In the genomic region with DNA sequence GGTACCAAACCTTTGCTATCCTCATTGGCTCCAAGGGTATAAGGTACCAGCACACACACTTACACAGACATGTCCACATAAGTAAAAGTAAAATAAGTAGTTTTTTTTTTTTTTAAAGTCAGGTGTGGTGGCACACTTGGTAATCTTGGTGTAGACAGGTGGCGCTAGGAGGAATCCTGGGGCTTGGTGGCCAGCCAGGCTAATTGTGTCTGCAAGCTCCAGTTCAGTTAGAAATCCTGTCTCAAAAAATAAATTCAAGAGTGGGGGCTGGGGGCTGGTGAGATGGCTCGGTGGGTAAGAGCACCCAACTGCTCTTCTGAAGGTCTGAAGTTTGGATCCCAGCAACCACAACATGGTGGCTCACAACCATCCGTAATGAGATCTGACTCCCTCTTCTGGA, we compare ENCODE assay signal across 35 mouse cellular contexts. TPM values are rescaled to one million over a fixed set of nuclear protein-coding genes. Genes with fewer than 3 reads are reported as not detected.
"Had no signal": no experiment of that assay in that cellular context is flagged by ENCODE, and none has a peak within 500 bp of the region (broad histone marks: within the 10 kb centered on the region; RNA-seq: fewer than 3 reads in every experiment).

No protein-coding gene starts in this region.

- H3K9ac ChIP-seq: heart, embryonic 13.5 days; heart, embryonic 15.5 days; hindbrain, embryonic 12.5 days; hindbrain, embryonic 14.5 days; kidney, embryonic 15.5 days; limb, embryonic 13.5 days; limb, embryonic 15.5 days; liver, embryonic 13.5 days had no signal

- H3K4me2 ChIP-seq: heart, embryonic 11.5 days; heart, embryonic 13.5 days; heart, embryonic 15.5 days; hindbrain, embryonic 12.5 days; hindbrain, embryonic 14.5 days; kidney, embryonic 15.5 days; limb, embryonic 13.5 days; limb, embryonic 15.5 days; liver, embryonic 13.5 days had no signal

- DNase-seq: gastrocnemius, adult 2 months; gastrocnemius, postnatal 10 days; gastrocnemius, postnatal 25 days; heart, postnatal 14 days; heart, postnatal 36 days; kidney, adult 11 months; kidney, adult 2 months; kidney, adult 9 months; kidney, postnatal 14 days; kidney, postnatal 36 days; layer of hippocampus, adult 9-11 months; layer of hippocampus, postnatal 36 days; left cerebral cortex, postnatal 4 days; liver, embryonic 13.5 days had no signal

- H3K4me3 ChIP-seq: gastrocnemius, adult 2 months; heart, adult 2 months; heart, embryonic 13.5 days; heart, embryonic 15.5 days; hindbrain, embryonic 10.5 days; hindbrain, embryonic 12.5 days; kidney, embryonic 15.5 days; limb, embryonic 13.5 days; limb, embryonic 15.5 days; liver, embryonic 13.5 days had no signal

- H3K4me1 ChIP-seq: hindbrain, embryonic 12.5 days had no signal

- H3K9me3 ChIP-seq: heart, embryonic 13.5 days; heart, embryonic 15.5 days; hindbrain, embryonic 10.5 days; hindbrain, embryonic 12.5 days; kidney, embryonic 15.5 days; limb, embryonic 13.5 days; limb, embryonic 15.5 days; liver, embryonic 13.5 days had no signal

- H3K27ac ChIP-seq: gastrocnemius, adult 2 months; heart, adult 2 months; heart, embryonic 13.5 days; heart, embryonic 15.5 days; hindbrain, embryonic 10.5 days; hindbrain, embryonic 12.5 days; hindbrain, embryonic 14.5 days; kidney, embryonic 15.5 days; kidney, postnatal 0 days; limb, embryonic 13.5 days; limb, embryonic 15.5 days; liver, embryonic 13.5 days had no signal

- H3K27me3 ChIP-seq: heart, embryonic 13.5 days; heart, embryonic 15.5 days; hindbrain, embryonic 12.5 days; kidney, embryonic 15.5 days; limb, embryonic 13.5 days; limb, embryonic 15.5 days; liver, embryonic 13.5 days had no signal

- ATAC-seq: hindbrain, embryonic 16.5 days; intestine, embryonic 16.5 days had no signal

- H3K36me3 ChIP-seq: heart, embryonic 13.5 days; heart, embryonic 15.5 days; hindbrain, embryonic 10.5 days; hindbrain, embryonic 12.5 days; kidney, embryonic 15.5 days; limb, embryonic 13.5 days; limb, embryonic 15.5 days; liver, embryonic 13.5 days had no signal

RNA-seq across cellular contexts. Expression of a gene that starts 16.3 kb away (rescaled TPM):
- total RNA-seq: gastrocnemius, adult 2 months; gastrocnemius, postnatal 10 days; gastrocnemius, postnatal 25 days; gastrocnemius, postnatal 4 days; granulocyte monocyte progenitor cell, adult 5-6 weeks; heart, adult 2 months; heart, postnatal 36 days; layer of hippocampus, adult 8-10 months; layer of hippocampus, postnatal 36 days; left cerebral cortex, adult 8-10 months; left cerebral cortex, postnatal 10 days; left cerebral cortex, postnatal 4 days; liver, adult 2 months had no signal
- polyA plus RNA-seq: heart, adult 2 months; heart, embryonic 13.5 days; heart, embryonic 15.5 days; heart, postnatal 0 days; kidney, postnatal 0 days; large intestine, adult 2 months; limb, embryonic 13.5 days; liver, adult 2 months; liver, embryonic 13.5 days had no signal
